Mouse (Mus musculus) frontal cortex, postnatal 25 days (tissue): Measurements from ENCODE around the gene Rem1.

Experiments used
- DNase-seq, 2 experiments: peaks; one replicate each; pipeline ENCODE4 v3.0.0; 2022; ENCODE audit warnings: low spot score in 2 of 2

The Rem1 gene

GRCm38 (mm10) chr2:152675252-152675791, 48.6 kb downstream of the Rem1 start:
- no peak for DNase-seq

GRCm38 (mm10) chr2:152678302-152678701, 51.6 kb downstream of the Rem1 start:
- DNase-seq, result no peak

- no peak for DNase-seq
Observed at GRCm38 (mm10) chr2:152678925-152679324, 52.2 kb downstream of the Rem1 start.

- DNase-seq, result no peak
Observed at GRCm38 (mm10) chr2:152679701-152680355, 53.1 kb downstream of the Rem1 start.

- DNase-seq, result no peak
Observed at GRCm38 (mm10) chr2:152683086-152683485, 56.3 kb downstream of the Rem1 start.
